Mouse (Mus musculus) hindbrain, embryonic 12.5 days (tissue): ENCODE measurements around the gene Itga6. TPM values are rescaled to one million over a fixed set of nuclear protein-coding genes. Genes with fewer than 3 reads are reported as not detected.

ENCODE experiments used
- ATAC-seq: fragments of 200-750 bp; cut with Nextera tagmentation; 2 replicates; pipeline ENCODE4 v1.8.0; 2017; ENCODE audit warnings: moderate TSS enrichment; ENCODE audit not compliant: low FRiP score
- H3K27ac ChIP-seq: fragments of 300-500 bp; sonication (generic); 2 replicates; pipeline ENCODE4 v1.5.1; 2016; ENCODE audit warnings: mild to moderate bottlenecking
- H3K27me3 ChIP-seq: fragments of 300-500 bp; sonication (generic); 2 replicates; pipeline ENCODE4 v1.6.1; 2016; ENCODE audit warnings: mild to moderate bottlenecking
- H3K36me3 ChIP-seq: fragments of 300-500 bp; sonication (generic); 2 replicates; pipeline ENCODE4 v1.6.1; 2016; ENCODE audit warnings: mild to moderate bottlenecking
- H3K4me1 ChIP-seq: fragments of 300-500 bp; sonication (generic); 2 replicates; pipeline ENCODE4 v1.6.1; 2016
- H3K4me2 ChIP-seq: fragments of 300-500 bp; sonication (generic); replicated peaks from 2 replicates; pipeline ENCODE4 v1.6.1; 2016; ENCODE audit warnings: mild to moderate bottlenecking
- H3K4me3 ChIP-seq: fragments of 300-500 bp; sonication (generic); 2 replicates; pipeline ENCODE4 v1.5.1; 2016; ENCODE audit warnings: mild to moderate bottlenecking
- H3K9ac ChIP-seq: fragments of 300-500 bp; sonication (generic); 2 replicates; pipeline ENCODE4 v1.6.1; 2016; ENCODE audit warnings: mild to moderate bottlenecking, moderate library complexity
- H3K9me3 ChIP-seq: fragments of 300-500 bp; sonication (generic); replicated peaks from 2 replicates; pipeline ENCODE4 v1.6.1; 2016; ENCODE audit warnings: mild to moderate bottlenecking
- WGBS: fragments of 180-500 bp; shearing (Covaris S2); methylation state at CpG from one replicate; pipeline ENCODE4 v1.1.7; 2016; 5-methylcytosine and 5-hydroxymethylcytosine counted together
- polyA plus RNA-seq: library from polyadenylated mRNA; unstranded; fragments of >200 nt; fragmentation: Nextera tagmentation; extraction: Ambion mirVana; gene quantifications from 2 replicates; pipeline ENCODE4 v1.2.1, GENCODE M21; 2016

The Itga6 gene
- polyA plus RNA-seq, 1 experiment from 2014 or later, result 34.6 TPM

- WGBS, result 81% methylated on average over 4 of the region's 4 CpGs
- Histone ChIP-seq H3K4me1 (peaks cover 10% of the 10 kb centered on the region), H3K27me3 (no peaks in the 10 kb centered on the region), H3K36me3 (no peaks in the 10 kb centered on the region), H3K27ac (no peak overlapping the region), H3K4me3 (no peak overlapping the region), H3K9ac (no peak overlapping the region), H3K4me2 (no peak overlapping the region), H3K9me3 (no peaks in the 10 kb centered on the region)
- ATAC-seq, result no peak
These were observed 7.7 kb downstream of the Itga6 start for GRCm38 (mm10) chr2:71753161-71753560.

GRCm38 (mm10) chr2:71755748-71756147 lies 10.3 kb downstream of the Itga6 start:
- no peaks in the 10 kb centered on the region for H3K9me3 ChIP-seq
- no peak overlapping the region for H3K27ac ChIP-seq
- no peak overlapping the region for H3K4me2 ChIP-seq
- H3K27me3 ChIP-seq, result no peaks in the 10 kb centered on the region
- H3K36me3 ChIP-seq, result no peaks in the 10 kb centered on the region
- WGBS, result 83% methylated on average over 4 of the region's 4 CpGs
- H3K4me1 ChIP-seq, result peaks cover 3% of the 10 kb centered on the region; the same call in 1 of the 2 replicates
- H3K9ac ChIP-seq, result no peak overlapping the region
- H3K4me3 ChIP-seq, result no peak overlapping the region
- no peak for ATAC-seq

- Histone ChIP-seq H3K9me3 (no peaks in the 10 kb centered on the region), H3K4me3 (no peak overlapping the region), H3K27ac (no peak overlapping the region), H3K27me3 (no peaks in the 10 kb centered on the region), H3K4me2 (no peak overlapping the region), H3K9ac (no peak overlapping the region), H3K4me1 (peaks cover 3% of the 10 kb centered on the region; the same call in 1 of the 2 replicates), H3K36me3 (no peaks in the 10 kb centered on the region)
- 85% methylated on average over 5 of the region's 5 CpGs for WGBS
- no peak for ATAC-seq
These were observed 11.7 kb downstream of the Itga6 start for GRCm38 (mm10) chr2:71757098-71757497.

- Histone ChIP-seq H3K9ac (no peak overlapping the region), H3K27ac (no peak overlapping the region), H3K4me3 (no peak overlapping the region), H3K36me3 (no peaks in the 10 kb centered on the region), H3K4me1 (peaks cover 3% of the 10 kb centered on the region; the same call in 1 of the 2 replicates), H3K9me3 (no peaks in the 10 kb centered on the region), H3K4me2 (no peak overlapping the region), H3K27me3 (no peaks in the 10 kb centered on the region)
- no peak for ATAC-seq
- WGBS, result 60% methylated on average over 19 of the region's 19 CpGs
These were observed 13.4 kb downstream of the Itga6 start for GRCm38 (mm10) chr2:71758591-71759531.

- 72% methylated on average over 4 of the region's 4 CpGs for WGBS
These were observed 14.7 kb downstream of the Itga6 start for GRCm38 (mm10) chr2:71760091-71760490.

GRCm38 (mm10) chr2:71761081-71761480 lies 15.7 kb downstream of the Itga6 start:
- WGBS, result 91% methylated on average over 9 of the region's 9 CpGs
- no peaks in the 10 kb centered on the region for H3K27me3 ChIP-seq
- H3K9me3 ChIP-seq, result no peaks in the 10 kb centered on the region

More at GRCm38 (mm10) chr2:71760091-71760490, 14.7 kb downstream of the Itga6 start:
- Histone ChIP-seq H3K4me3 (no peak overlapping the region), H3K27me3 (no peaks in the 10 kb centered on the region), H3K4me2 (no peak overlapping the region), H3K4me1 (peaks cover 3% of the 10 kb centered on the region; the same call in 1 of the 2 replicates), H3K27ac (no peak overlapping the region), H3K9ac (no peak overlapping the region), H3K9me3 (no peaks in the 10 kb centered on the region), H3K36me3 (no peaks in the 10 kb centered on the region)
- ATAC-seq, result no peak

GRCm38 (mm10) chr2:71764525-71764924 lies 19.1 kb downstream of the Itga6 start:
- no peak overlapping the region for H3K4me3 ChIP-seq
- H3K4me1 ChIP-seq, result no peaks in the 10 kb centered on the region
- no peaks in the 10 kb centered on the region for H3K36me3 ChIP-seq
- H3K9me3 ChIP-seq, result no peaks in the 10 kb centered on the region
- no peaks in the 10 kb centered on the region for H3K27me3 ChIP-seq
- no peak overlapping the region for H3K27ac ChIP-seq
- ATAC-seq, result no peak
- H3K4me2 ChIP-seq, result no peak overlapping the region
- H3K9ac ChIP-seq, result no peak overlapping the region
- 73% methylated on average over 5 of the region's 5 CpGs for WGBS

More at GRCm38 (mm10) chr2:71761081-71761480, 15.7 kb downstream of the Itga6 start:
- ATAC-seq, result no peak
- H3K4me1 ChIP-seq, result peaks cover 3% of the 10 kb centered on the region; the same call in 1 of the 2 replicates
- H3K4me3 ChIP-seq, result no peak overlapping the region
- H3K27ac ChIP-seq, result no peak overlapping the region
- H3K9ac ChIP-seq, result no peak overlapping the region
- no peak overlapping the region for H3K4me2 ChIP-seq
- H3K36me3 ChIP-seq, result no peaks in the 10 kb centered on the region

GRCm38 (mm10) chr2:71764961-71765735 lies 19.7 kb downstream of the Itga6 start:
- H3K9me3 ChIP-seq, result no peaks in the 10 kb centered on the region
- H3K4me3 ChIP-seq, result no peak overlapping the region
- H3K36me3 ChIP-seq, result no peaks in the 10 kb centered on the region
- H3K4me2 ChIP-seq, result no peak overlapping the region
- no peaks in the 10 kb centered on the region for H3K27me3 ChIP-seq
- H3K27ac ChIP-seq, result no peak overlapping the region
- ATAC-seq, result no peak
- H3K4me1 ChIP-seq, result no peaks in the 10 kb centered on the region
- H3K9ac ChIP-seq, result no peak overlapping the region
- WGBS, result 88% methylated on average over 3 of the region's 3 CpGs

GRCm38 (mm10) chr2:71766007-71766406 lies 20.6 kb downstream of the Itga6 start:
- Histone ChIP-seq H3K27ac (no peak overlapping the region), H3K4me2 (no peak overlapping the region), H3K4me3 (no peak overlapping the region), H3K9ac (no peak overlapping the region), H3K36me3 (no peaks in the 10 kb centered on the region), H3K9me3 (no peaks in the 10 kb centered on the region), H3K27me3 (no peaks in the 10 kb centered on the region), H3K4me1 (no peaks in the 10 kb centered on the region)
- WGBS, result 91% methylated on average over 5 of the region's 5 CpGs
- ATAC-seq, result no peak

GRCm38 (mm10) chr2:71767019-71767610 lies 21.7 kb downstream of the Itga6 start:
- Histone ChIP-seq H3K27me3 (no peaks in the 10 kb centered on the region), H3K4me1 (no peaks in the 10 kb centered on the region), H3K4me3 (no peak overlapping the region), H3K9me3 (no peaks in the 10 kb centered on the region), H3K9ac (no peak overlapping the region), H3K4me2 (no peak overlapping the region), H3K36me3 (no peaks in the 10 kb centered on the region), H3K27ac (no peak overlapping the region)
- ATAC-seq, result no peak
- WGBS, result 92% methylated on average over 6 of the region's 6 CpGs

- H3K27ac ChIP-seq, result no peak overlapping the region
- H3K9me3 ChIP-seq, result no peaks in the 10 kb centered on the region
- no peaks in the 10 kb centered on the region for H3K36me3 ChIP-seq
- H3K9ac ChIP-seq, result no peak overlapping the region
- H3K27me3 ChIP-seq, result no peaks in the 10 kb centered on the region
- 86% methylated on average over 4 of the region's 4 CpGs for WGBS
- H3K4me3 ChIP-seq, result no peak overlapping the region
- H3K4me1 ChIP-seq, result peaks cover 12% of the 10 kb centered on the region
- ATAC-seq, result no peak
- H3K4me2 ChIP-seq, result no peak overlapping the region
These were observed 26.3 kb downstream of the Itga6 start for GRCm38 (mm10) chr2:71771762-71772161.

- Histone ChIP-seq H3K4me2 (no peak overlapping the region), H3K9ac (no peak overlapping the region), H3K27me3 (no peaks in the 10 kb centered on the region), H3K27ac (no peak overlapping the region), H3K36me3 (no peaks in the 10 kb centered on the region), H3K4me3 (no peak overlapping the region), H3K9me3 (no peaks in the 10 kb centered on the region), H3K4me1 (peaks cover 12% of the 10 kb centered on the region)
- WGBS, result 93% methylated on average over 5 of the region's 5 CpGs
- no peak for ATAC-seq
These were observed 28.3 kb downstream of the Itga6 start for GRCm38 (mm10) chr2:71773714-71774113.
